Mouse (Mus musculus) erythroblast, embryonic 14.5 days (primary cell): ENCODE data around the gene Ost4.
"Not testable (repeated sequence)": the region's sequence is repeated elsewhere in the genome, so short reads cannot be mapped to it uniquely, and the experiment has no call there.

Experiments
- GATA1 ChIP-seq: IDR thresholded peaks from 2 replicates; pipeline ENCODE4 v1.6.1; 2012; ENCODE audit warnings: low read length, inconsistent platforms, mixed read lengths
- TAL1 ChIP-seq: IDR thresholded peaks from 3 replicates; pipeline ENCODE4 v1.6.1; 2012; ENCODE audit warnings: low read length, inconsistent platforms, mixed read lengths

- not testable (repeated sequence) for TF ChIP-seq TAL1, GATA1
Observed at GRCm38 (mm10) chr5:30881839-30882238, 25.7 kb downstream of the Ost4 start.
